Mouse (Mus musculus) heart, postnatal 4 days (tissue): ENCODE results near the gene Adgra3. TPM values are rescaled to one million over a fixed set of nuclear protein-coding genes. Genes with fewer than 3 reads are reported as not detected.

Experiments used
- DNase-seq: peaks from one replicate; pipeline ENCODE4 v3.0.0; 2021
- total RNA-seq, 2 experiments: library from RNA; stranded (reverse); gene quantifications; 2 replicates each; pipeline ENCODE4 v1.2.3; 2021

Gene Adgra3
- total RNA-seq, 2 experiments from 2014 or later: 34.6 to 40.5 TPM

DNA sequence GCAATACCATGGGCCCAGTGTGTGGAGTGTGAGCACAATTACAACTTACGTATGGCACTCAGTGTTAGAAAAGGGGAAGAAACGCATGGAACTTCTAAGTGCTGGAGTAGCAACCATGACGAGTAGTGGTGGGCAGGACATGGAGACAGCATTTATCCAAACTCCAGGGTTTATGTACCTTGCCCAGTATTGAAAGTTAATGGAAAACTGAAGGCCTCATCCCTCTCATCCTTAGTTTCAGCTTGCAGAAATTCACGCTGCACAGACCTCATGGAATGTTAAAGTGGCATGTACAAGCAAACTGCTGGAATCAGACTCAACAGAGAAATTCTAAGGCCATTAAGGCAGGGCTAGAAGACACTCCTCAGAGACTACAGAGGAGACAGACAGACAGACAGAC is 84.6 kb downstream of the Adgra3 start:
- no peak for DNase-seq

DNA sequence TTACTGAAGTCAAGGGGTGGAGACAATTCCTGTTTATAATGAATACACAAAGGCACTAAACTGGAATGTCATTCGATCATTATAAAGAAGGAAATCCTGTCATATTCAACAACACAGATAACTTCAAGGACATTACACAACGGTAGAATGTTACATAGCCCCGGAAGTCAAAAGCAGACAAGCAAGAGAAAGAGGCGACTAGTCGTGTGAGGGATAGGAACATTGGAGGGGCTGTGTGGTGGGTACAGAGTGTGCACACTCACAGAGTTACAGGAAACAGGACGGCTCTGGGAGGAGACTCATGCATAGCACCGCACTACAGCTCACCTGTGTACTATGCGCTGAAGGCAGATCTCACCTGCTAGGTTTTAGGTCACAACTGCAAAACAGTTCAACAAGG is 89.1 kb downstream of the Adgra3 start:
- DNase-seq: no peak

DNA sequence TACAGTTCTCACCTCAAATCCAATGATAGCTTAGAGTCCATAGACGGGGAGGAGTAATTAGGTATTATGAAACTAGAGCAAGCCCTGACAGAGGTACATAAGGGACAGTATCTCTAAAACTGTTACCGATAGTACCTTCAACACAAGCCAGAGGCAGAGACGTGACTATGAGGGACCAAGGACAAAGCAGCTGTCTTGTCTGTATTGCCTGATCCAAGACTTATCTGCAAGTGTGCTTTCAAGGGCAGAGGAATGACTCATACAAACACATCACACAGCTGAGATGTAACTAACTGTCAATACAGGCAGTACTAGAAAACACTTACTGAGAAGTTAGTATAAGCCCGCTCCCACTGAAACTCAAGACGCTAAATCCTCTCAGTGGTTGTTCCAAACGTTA is 91.1 kb downstream of the Adgra3 start:
- no peak for DNase-seq

DNA sequence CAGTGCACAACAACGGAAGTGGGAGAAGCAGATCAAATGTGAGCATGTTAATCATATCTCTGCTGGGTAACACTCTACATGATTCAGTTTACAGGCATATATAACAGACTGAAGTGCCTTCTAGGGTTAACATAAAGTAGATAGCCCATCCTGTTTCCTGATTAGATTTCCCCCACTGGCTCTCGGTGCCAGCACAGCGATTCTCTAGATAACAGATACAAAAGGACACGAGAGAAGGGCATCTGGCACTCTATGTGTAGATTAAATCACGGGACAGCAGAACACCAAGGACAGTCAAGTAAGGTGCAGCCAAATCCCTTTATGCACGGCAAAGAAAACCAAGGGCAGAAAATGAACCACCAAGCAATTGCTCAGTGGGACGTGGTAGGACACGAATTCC is 93.0 kb downstream of the Adgra3 start:
- DNase-seq: no peak

DNA sequence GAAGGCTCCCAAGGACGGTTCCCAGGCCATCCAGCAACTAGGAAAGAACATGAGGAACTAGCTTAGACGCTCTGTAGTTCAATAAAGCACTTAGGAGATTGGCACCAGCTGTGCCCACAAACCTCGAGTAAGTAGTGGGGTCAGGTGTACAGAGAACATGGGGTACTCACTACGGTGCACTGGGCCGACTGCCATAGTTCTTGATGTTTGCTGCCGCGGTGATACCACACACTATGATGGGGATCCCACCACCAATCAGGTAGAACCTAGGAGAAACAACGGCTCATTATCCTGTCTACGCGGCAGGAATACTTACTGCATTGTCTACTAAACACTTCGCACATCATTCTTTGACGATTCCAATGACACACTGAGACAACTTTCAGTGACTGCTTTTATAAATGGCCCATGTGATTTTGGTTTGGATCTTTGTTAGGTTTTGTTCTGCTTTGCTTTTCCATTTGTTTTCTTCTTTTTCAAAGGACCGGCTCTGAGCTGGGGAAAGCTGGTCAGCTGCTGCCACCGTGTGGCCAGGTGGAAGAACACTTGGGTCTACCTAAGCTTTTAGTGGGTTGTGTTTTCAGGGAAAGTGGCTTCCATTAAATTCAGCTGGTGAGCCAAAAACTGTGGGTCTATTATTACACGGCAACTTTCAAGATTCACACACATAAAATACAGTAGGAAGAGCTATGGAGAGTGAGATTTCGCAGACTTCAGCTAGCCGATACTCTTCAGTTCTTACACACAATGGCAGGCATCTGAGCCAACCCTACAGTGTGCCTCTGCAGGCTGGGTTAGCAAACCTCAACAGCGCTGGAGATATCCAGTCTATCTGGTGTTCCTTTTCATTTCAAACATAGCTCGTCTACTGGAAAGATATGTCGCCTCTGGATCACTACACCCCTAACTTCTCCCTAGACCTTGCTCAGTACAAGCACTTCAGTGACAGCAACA is 97.1 kb downstream of the Adgra3 start:
- peak; percentile 59 for DNase-seq

DNA sequence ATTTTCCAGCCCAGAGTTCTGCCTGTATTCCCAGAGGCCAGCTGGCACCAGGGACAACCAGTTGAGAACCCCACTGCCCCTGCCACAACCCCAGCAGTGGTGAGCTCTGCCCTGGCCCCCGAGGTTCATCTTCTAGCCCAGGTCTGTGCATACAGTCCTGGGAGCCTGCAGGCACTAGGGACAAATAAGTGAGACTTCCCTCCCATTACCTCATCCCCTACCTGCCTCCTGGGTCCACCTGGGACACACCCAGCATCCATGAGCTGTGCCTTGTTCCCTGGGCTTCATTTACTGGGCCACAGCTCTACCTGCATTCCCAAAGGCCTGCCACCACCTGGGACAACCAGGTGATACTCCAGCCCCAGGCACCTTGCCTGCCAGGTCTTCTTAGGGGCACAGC is 122.5 kb downstream of the Adgra3 start:
- no peak for DNase-seq

DNA sequence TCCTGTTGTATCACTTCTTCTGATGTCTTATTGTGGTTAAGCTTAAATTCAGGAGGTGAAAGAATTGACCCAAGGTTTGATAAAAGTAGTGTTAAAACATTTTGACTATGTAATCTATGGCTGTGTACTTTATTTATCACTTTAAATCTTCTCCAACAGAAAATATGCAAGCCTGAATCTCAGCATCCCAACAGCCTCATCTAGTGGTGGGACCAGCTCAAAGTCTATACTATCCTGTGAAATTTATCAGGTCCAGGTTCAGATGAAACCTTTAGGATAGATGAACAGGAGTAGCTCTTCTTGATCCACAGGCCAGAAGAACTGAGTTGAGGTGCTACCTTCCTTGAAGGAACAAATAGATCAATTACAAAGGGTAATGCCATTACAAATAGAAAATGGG is 134.1 kb downstream of the Adgra3 start:
- DNase-seq: no peak

DNA sequence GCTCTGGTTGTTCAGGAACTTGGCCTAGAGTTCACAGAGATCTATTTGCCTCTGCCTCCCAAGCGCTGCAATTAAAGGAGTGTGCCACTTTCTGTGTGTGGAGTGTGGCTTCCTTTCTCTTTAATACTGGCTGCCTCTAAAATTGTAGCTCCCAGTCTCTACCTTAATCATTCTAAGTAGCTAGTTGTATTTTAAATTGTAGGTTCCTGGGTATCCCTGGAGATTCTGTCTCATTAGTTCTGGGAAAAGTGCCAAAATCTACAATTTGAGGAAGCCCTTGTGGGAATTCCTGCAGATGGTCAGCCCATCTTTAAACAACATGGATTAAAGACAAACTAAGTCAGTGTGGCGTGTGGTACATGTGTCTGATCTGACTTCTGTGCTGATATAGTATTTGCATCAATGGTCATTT is 143.1 kb downstream of the Adgra3 start:
- no peak for DNase-seq
